Mouse (Mus musculus): ENCODE data around the gene Olfr995. TPM values are rescaled to one million over a fixed set of nuclear protein-coding genes. Genes with fewer than 3 reads are reported as not detected.

The Olfr995 gene
- not detected for total RNA-seq (2021)

- no peak for DNase-seq
These were observed at the start of gene Olfr995 for GRCm38 (mm10) chr2:85443539-85443938. Olfr995 (minus strand) TSS chr2:85443639.

GRCm38 (mm10) chr2:85490396-85490795 is 47.0 kb upstream of the Olfr995 start:
- no peak for DNase-seq

GRCm38 (mm10) chr2:85466801-85467325 is 23.4 kb upstream of the Olfr995 start:
- no peak for DNase-seq

GRCm38 (mm10) chr2:85442546-85442945 is 893 bp downstream of the Olfr995 start:
- no peak for DNase-seq

GRCm38 (mm10) chr2:85436351-85436750 is 7.1 kb downstream of the Olfr995 start, which contains the start of gene Olfr994:
Olfr994 (minus strand) TSS chr2:85436451.
- DNase-seq: no peak

GRCm38 (mm10) chr2:85425893-85426292 is 17.5 kb downstream of the Olfr995 start:
- DNase-seq: no peak

- no peak for DNase-seq
These were observed 28.7 kb downstream of the Olfr995 start, which contains the start of gene Olfr993 for GRCm38 (mm10) chr2:85414777-85415176. Olfr993 (minus strand) TSS chr2:85414877.

GRCm38 (mm10) chr2:85409369-85409768 is 34.1 kb downstream of the Olfr995 start, which contains the start of gene Olfr992:
Olfr992 (minus strand) TSS chr2:85409469.
- no peak for DNase-seq

Other genes starting within 250 kb of the Olfr995 start
- gene Lrrc55, start 246.4 kb downstream of the Olfr995 start, total RNA-seq (2021): 1 to 10 TPM; 2.1 to 2.7 TPM
- not detected for gene Olfr987, start 104.3 kb downstream of the Olfr995 start, total RNA-seq (2021)
- not detected for gene Olfr988, start 80.4 kb downstream of the Olfr995 start, total RNA-seq (2021)
- not detected for gene Olfr992, start 34.2 kb downstream of the Olfr995 start, total RNA-seq (2021)
- not detected for gene Olfr993, start 28.8 kb downstream of the Olfr995 start, total RNA-seq (2021)
- gene Olfr994, start 7.2 kb downstream of the Olfr995 start, total RNA-seq (2021): not detected
- gene 4833423E24Rik, start 75.4 kb upstream of the Olfr995 start, total RNA-seq (2021): not detected
- gene Olfr996, start 135.6 kb upstream of the Olfr995 start, total RNA-seq (2021): not detected
- not detected for gene Olfr998, start 145.3 kb upstream of the Olfr995 start, total RNA-seq (2021)
- gene Olfr1000, start 168.3 kb upstream of the Olfr995 start, total RNA-seq (2021): not detected
- not detected for gene Olfr1002, start 207.1 kb upstream of the Olfr995 start, total RNA-seq (2021)
- gene Olfr154, start 220.8 kb upstream of the Olfr995 start, total RNA-seq (2021): not detected
- not detected for gene Olfr1006, start 235.1 kb upstream of the Olfr995 start, total RNA-seq (2021)
- not detected for gene Olfr1008, start 245.8 kb upstream of the Olfr995 start, total RNA-seq (2021)

All from heart, postnatal 4 days (tissue).